In genomic region chr6:123279443-123279842, GRCm38 (mm10) we compare ENCODE assay signal across 23 mouse cellular contexts. TPM values are rescaled to one million over a fixed set of nuclear protein-coding genes. Genes with fewer than 3 reads are reported as not detected.
"Had no signal": no experiment of that assay in that cellular context is flagged by ENCODE, and none has a peak within 500 bp of the region (broad histone marks: within the 10 kb centered on the region; RNA-seq: fewer than 3 reads in every experiment).

No protein-coding gene starts in this region.

- H3K4me2 ChIP-seq: limb, embryonic 12.5 days; liver, embryonic 13.5 days; lung, embryonic 15.5 days; midbrain, embryonic 11.5 days; midbrain, embryonic 15.5 days; neural tube, embryonic 12.5 days had no signal

- H3K36me3 ChIP-seq: limb, embryonic 12.5 days; liver, embryonic 13.5 days; lung, embryonic 15.5 days; midbrain, embryonic 15.5 days; neural tube, embryonic 12.5 days had no signal

- ATAC-seq: intestine, embryonic 16.5 days; liver, postnatal 0 days; midbrain, embryonic 15.5 days had no signal

- H3K4me3 ChIP-seq: limb, embryonic 12.5 days; liver, embryonic 13.5 days; lung, embryonic 15.5 days; megakaryocyte, embryonic 14.5 days; midbrain, embryonic 15.5 days; neural tube, embryonic 12.5 days had no signal

- H3K9ac ChIP-seq: limb, embryonic 12.5 days; liver, embryonic 13.5 days; liver, postnatal 0 days; lung, embryonic 15.5 days; midbrain, embryonic 15.5 days; neural tube, embryonic 12.5 days had no signal

- H3K4me1 ChIP-seq: limb, embryonic 12.5 days; liver, embryonic 13.5 days; lung, embryonic 15.5 days; midbrain, embryonic 15.5 days; neural tube, embryonic 12.5 days had no signal

- H3K27ac ChIP-seq: limb, embryonic 12.5 days; liver, embryonic 13.5 days; lung, embryonic 15.5 days; macrophage; midbrain, embryonic 15.5 days; neural tube, embryonic 12.5 days; stomach, postnatal 0 days had no signal

- H3K27me3 ChIP-seq: limb, embryonic 12.5 days; liver, embryonic 13.5 days; lung, embryonic 15.5 days; megakaryocyte, embryonic 14.5 days; midbrain, embryonic 15.5 days; neural tube, embryonic 12.5 days had no signal

- H3K9me3 ChIP-seq: liver, embryonic 13.5 days; lung, embryonic 15.5 days; megakaryocyte, embryonic 14.5 days; midbrain, embryonic 15.5 days; neural tube, embryonic 12.5 days had no signal

- DNase-seq: kidney, adult 2 months; kidney, postnatal 25 days; liver; liver, embryonic 13.5 days; liver, postnatal 0 days; lung, postnatal 14 days; right cerebral cortex, postnatal 14 days; thymus, adult 2 months; thymus, postnatal 25 days had no signal

RNA-seq across cellular contexts. Expression of gene Clec4e, which starts 10.2 kb away (rescaled TPM):
- total RNA-seq: layer of hippocampus, adult 8-10 months; left cerebral cortex, adult 8-10 months had no signal
- polyA plus RNA-seq: limb, embryonic 12.5 days; midbrain, embryonic 11.5 days; midbrain, embryonic 15.5 days; neural tube, embryonic 12.5 days; stomach, postnatal 0 days had no signal

RNA-seq across cellular contexts. Expression of gene Clec4d, which starts 17.5 kb away (rescaled TPM):
- total RNA-seq: layer of hippocampus, adult 8-10 months; left cerebral cortex, adult 8-10 months had no signal
- polyA plus RNA-seq: kidney, embryonic 16.5 days; limb, embryonic 12.5 days; midbrain, embryonic 11.5 days; midbrain, embryonic 15.5 days; neural tube, embryonic 12.5 days had no signal

RNA-seq across cellular contexts. Expression of gene Vmn2r19, which starts 28.7 kb away (rescaled TPM):
- total RNA-seq: layer of hippocampus, adult 8-10 months; left cerebral cortex, adult 8-10 months; monocyte, adult 5-6 weeks; neutrophil, adult 5-6 weeks had no signal
- polyA plus RNA-seq: intestine, embryonic 16.5 days; kidney, adult 2 months; kidney, embryonic 16.5 days; limb, embryonic 12.5 days; liver, embryonic 13.5 days; liver, postnatal 0 days; lung, embryonic 15.5 days; macrophage; midbrain, embryonic 11.5 days; midbrain, embryonic 15.5 days; neural tube, embryonic 12.5 days; stomach, postnatal 0 days; thymus, adult 2 months had no signal

RNA-seq across cellular contexts. Expression of gene Clec4n, which starts 49.8 kb away (rescaled TPM):
- total RNA-seq: layer of hippocampus, adult 8-10 months; left cerebral cortex, adult 8-10 months had no signal
